7 mouse cellular contexts compared by ENCODE assay signal in genomic region chr13:73907683-73908412, GRCm38 (mm10). TPM values are rescaled to one million over a fixed set of nuclear protein-coding genes. Genes with fewer than 3 reads are reported as not detected.
DNase-seq lines count a peak whose midpoint lies in the region; ATAC-seq lines count a peak whose summit lies in the region.

No protein-coding gene starts in this region.

- ATAC-seq in embryonic facial prominence, embryonic 11.5 days (replicated peaks; ENCODE audit: insufficient number of reproducible peaks, low FRiP score, low TSS enrichment, low read depth) = peak; percentile 59
- ATAC-seq in lung, embryonic 15.5 days (ENCODE audit: borderline replicate concordance, extremely low read depth, low FRiP score, low TSS enrichment) = 0 out of 2 replicates have a peak, but pooled peaks have one; percentile 39

- H3K36me3 ChIP-seq in embryonic facial prominence, embryonic 11.5 days (replicated peaks; ENCODE audit: control insufficient read depth, insufficient read depth, low read depth, low read length) = no peaks in the 10 kb centered on the region; the same call in 1 of the 2 replicates
- peaks cover 7% of the 10 kb centered on the region; the same call in 1 of the 2 replicates for H3K36me3 ChIP-seq in lung, embryonic 15.5 days

- H3K27ac ChIP-seq in embryonic facial prominence, embryonic 11.5 days (replicated peaks; ENCODE audit: low read depth, low read length) = no peak overlapping the region
- H3K27ac ChIP-seq in lung, embryonic 15.5 days = no peak overlapping the region

- peak; percentile 14 to 18 for DNase-seq in spleen, postnatal 36 days (ENCODE audit: low spot score in 2 of 2)
- no peak for DNase-seq in spleen, adult 12 weeks (ENCODE audit: low spot score)
- DNase-seq in adipocyte (ENCODE audit: low spot score) = peak; percentile 67
- peak; percentile 70 for DNase-seq in embryonic facial prominence, embryonic 11.5 days (ENCODE audit: low spot score)
- peak; percentile 33 for DNase-seq in hindlimb bud, embryonic 11.5 days (ENCODE audit: extremely low spot score, low read depth, low spot score)
- DNase-seq in right cerebral cortex, postnatal 10 days (ENCODE audit: low spot score in 2 of 2) = peak; percentile 55 to 71

- no peaks in the 10 kb centered on the region for H3K27me3 ChIP-seq in embryonic facial prominence, embryonic 11.5 days (ENCODE audit: control insufficient read depth, insufficient read depth, low read length)
- H3K27me3 ChIP-seq in lung, embryonic 15.5 days = no peaks in the 10 kb centered on the region

- no peaks in the 10 kb centered on the region for H3K9me3 ChIP-seq in embryonic facial prominence, embryonic 11.5 days (replicated peaks; ENCODE audit: control insufficient read depth, low read length)
- no peaks in the 10 kb centered on the region for H3K9me3 ChIP-seq in lung, embryonic 15.5 days

- H3K4me2 ChIP-seq in embryonic facial prominence, embryonic 11.5 days (ENCODE audit: low read depth, low read length) = no peak overlapping the region
- no peak overlapping the region for H3K4me2 ChIP-seq in lung, embryonic 15.5 days

- WGBS in embryonic facial prominence, embryonic 11.5 days = 65% methylated on average over 2 of the region's 2 CpGs
- WGBS in lung, embryonic 15.5 days = 64% methylated on average over 2 of the region's 2 CpGs

- no peak overlapping the region for H3K4me3 ChIP-seq in embryonic facial prominence, embryonic 11.5 days (ENCODE audit: low read depth, low read length)
- H3K4me3 ChIP-seq in lung, embryonic 15.5 days = no peak overlapping the region

- H3K9ac ChIP-seq in embryonic facial prominence, embryonic 11.5 days (replicated peaks; ENCODE audit: low read length) = no peak overlapping the region
- no peak overlapping the region for H3K9ac ChIP-seq in lung, embryonic 15.5 days

- no peaks in the 10 kb centered on the region for H3K4me1 ChIP-seq in embryonic facial prominence, embryonic 11.5 days (ENCODE audit: control insufficient read depth, insufficient read depth, low read length)
- H3K4me1 ChIP-seq in lung, embryonic 15.5 days = no peaks in the 10 kb centered on the region

RNA-seq across cellular contexts. Expression of gene Trip13, which starts 29.7 kb away (rescaled TPM):
- 65.1 and 67.4 TPM in 2 replicates for polyA plus RNA-seq in embryonic facial prominence, embryonic 11.5 days (2014; fragmentation: Nextera tagmentation; extraction: Ambion mirVana)
- 42.2 and 44.4 TPM in 2 replicates for polyA plus RNA-seq in lung, embryonic 15.5 days (2015; fragmentation: Nextera tagmentation; extraction: Ambion mirVana)

RNA-seq across cellular contexts. Expression of gene Brd9, which starts 29.8 kb away (rescaled TPM):
- polyA plus RNA-seq in embryonic facial prominence, embryonic 11.5 days (2014; fragmentation: Nextera tagmentation; extraction: Ambion mirVana) = 62.6 and 66.3 TPM in 2 replicates
- 45.1 and 50.4 TPM in 2 replicates for polyA plus RNA-seq in lung, embryonic 15.5 days (2015; fragmentation: Nextera tagmentation; extraction: Ambion mirVana)

RNA-seq across cellular contexts. Expression of gene Zdhhc11, which starts 55.8 kb away (rescaled TPM):
- not detected in 2 replicates for polyA plus RNA-seq in embryonic facial prominence, embryonic 11.5 days (2014; fragmentation: Nextera tagmentation; extraction: Ambion mirVana)
- polyA plus RNA-seq in lung, embryonic 15.5 days (2015; fragmentation: Nextera tagmentation; extraction: Ambion mirVana) = not detected in 2 replicates
